Mouse (Mus musculus) liver, embryonic 16.5 days (tissue): ENCODE data around the gene Olfr506. TPM values are rescaled to one million over a fixed set of nuclear protein-coding genes. Genes with fewer than 3 reads are reported as not detected.

ENCODE experiments used
- ATAC-seq: fragments of 200-750 bp; cut with Nextera tagmentation; 2 replicates; pipeline ENCODE4 v1.8.0; 2017; ENCODE audit warnings: low read depth, mild to moderate bottlenecking, moderate number of reproducible peaks, moderate library complexity
- H3K27ac ChIP-seq: fragments of 300-500 bp; sonication (generic); 2 replicates; pipeline ENCODE4 v1.5.1; 2014; ENCODE audit warnings: mild to moderate bottlenecking, low read length
- H3K27me3 ChIP-seq: fragments of 300-500 bp; sonication (generic); 2 replicates; pipeline ENCODE4 v1.6.1; 2014; ENCODE audit warnings: low read depth, low read length, mixed read lengths; ENCODE audit not compliant: control insufficient read depth, insufficient read depth
- H3K36me3 ChIP-seq: fragments of 300-500 bp; sonication (generic); 2 replicates; pipeline ENCODE4 v1.6.1; 2014; ENCODE audit warnings: mild to moderate bottlenecking; ENCODE audit not compliant: control insufficient read depth, insufficient read depth
- H3K4me1 ChIP-seq: fragments of 300-500 bp; sonication (generic); 2 replicates; pipeline ENCODE4 v1.6.1; 2014; ENCODE audit warnings: low read depth, low read length, mixed read lengths; ENCODE audit not compliant: control insufficient read depth
- H3K4me2 ChIP-seq: fragments of 300-500 bp; sonication (generic); 2 replicates; pipeline ENCODE4 v1.6.1; 2014; ENCODE audit warnings: low read depth, low read length, mixed read lengths
- H3K4me3 ChIP-seq: fragments of 300-500 bp; sonication (generic); 2 replicates; pipeline ENCODE4 v1.5.1; 2014; ENCODE audit warnings: low read depth, mild to moderate bottlenecking, low read length
- H3K9ac ChIP-seq: fragments of 300-500 bp; sonication (generic); 2 replicates; pipeline ENCODE4 v1.6.1; 2014; ENCODE audit warnings: low read depth, low read length
- H3K9me3 ChIP-seq: fragments of 300-500 bp; sonication (generic); replicated peaks from 2 replicates; pipeline ENCODE4 v1.6.1; 2016; ENCODE audit warnings: low read length; ENCODE audit not compliant: control insufficient read depth
- WGBS: fragments of 180-500 bp; shearing (Covaris S2); extraction: QIAGEN DNeasy Blood & Tissue Kit; methylation state at CpG from one replicate; pipeline ENCODE4 v1.1.7; 2014; ENCODE audit not compliant: insufficient replicate concordance; 5-methylcytosine and 5-hydroxymethylcytosine counted together
- polyA plus RNA-seq: library from polyadenylated mRNA; unstranded; fragments of >200 nt; fragmentation: Nextera tagmentation; extraction: Ambion mirVana; gene quantifications from 2 replicates; pipeline ENCODE4 v1.2.1, GENCODE M21; 2015

Olfr506 gene
- polyA plus RNA-seq, 1 experiment from 2014 or later, result not detected

- no peak overlapping the region for H3K4me2 ChIP-seq
- no peak overlapping the region for H3K27ac ChIP-seq
- H3K36me3 ChIP-seq, result no peaks in the 10 kb centered on the region
- no peak overlapping the region for H3K4me3 ChIP-seq
- H3K9me3 ChIP-seq, result no peaks in the 10 kb centered on the region; the same call in 1 of the 2 replicates
- H3K9ac ChIP-seq, result no peak overlapping the region
- no peaks in the 10 kb centered on the region for H3K27me3 ChIP-seq
- ATAC-seq, result no peak
- WGBS, result 66% methylated on average over 3 of the region's 3 CpGs
- no peaks in the 10 kb centered on the region for H3K4me1 ChIP-seq
These were observed 51.8 kb downstream of the Olfr506 start for GRCm38 (mm10) chr7:108662419-108662818.

Other genes starting within 250 kb of the Olfr506 start
- not detected in 2 replicates for gene Olfr494, start 245.5 kb upstream of the Olfr506 start, polyA plus RNA-seq
- not detected in 2 replicates for gene Olfr495, start 217.6 kb upstream of the Olfr506 start, polyA plus RNA-seq
- gene Olfr497, start 190.4 kb upstream of the Olfr506 start, polyA plus RNA-seq, result not detected in 2 replicates
- not detected in 2 replicates for gene Olfr498, start 145.5 kb upstream of the Olfr506 start, polyA plus RNA-seq
- gene Olfr502, start 85.7 kb upstream of the Olfr506 start, polyA plus RNA-seq, result not detected in 2 replicates
- not detected in 2 replicates for gene Olfr503, start 66.3 kb upstream of the Olfr506 start, polyA plus RNA-seq
- gene Olfr504, start 45.0 kb upstream of the Olfr506 start, polyA plus RNA-seq, result not detected in 2 replicates
- not detected in 2 replicates for gene Olfr507, start 11.0 kb downstream of the Olfr506 start, polyA plus RNA-seq
- gene Olfr508, start 19.2 kb downstream of the Olfr506 start, polyA plus RNA-seq, result not detected in 2 replicates
- gene Olfr509, start 41.1 kb downstream of the Olfr506 start, polyA plus RNA-seq, result not detected in 2 replicates
- gene Olfr510, start 55.6 kb downstream of the Olfr506 start, polyA plus RNA-seq, result not detected in 2 replicates
- gene Olfr512, start 102.5 kb downstream of the Olfr506 start, polyA plus RNA-seq, result not detected in 2 replicates
- not detected in 2 replicates for gene Olfr513, start 140.2 kb downstream of the Olfr506 start, polyA plus RNA-seq
- gene Olfr514, start 215.2 kb downstream of the Olfr506 start, polyA plus RNA-seq, result not detected in 2 replicates
- gene Olfr516, start 239.7 kb downstream of the Olfr506 start, polyA plus RNA-seq, result not detected in 2 replicates